Comparison of ENCODE assay signal across 8 mouse cellular contexts in genomic region chr9:63757462-63757772, GRCm38 (mm10). TPM values are rescaled to one million over a fixed set of nuclear protein-coding genes. Genes with fewer than 3 reads are reported as not detected.
DNase-seq lines count a peak whose midpoint lies in the region; ATAC-seq and TF ChIP-seq lines count a peak whose summit lies in the region.

No protein-coding gene starts in this region.

- DNase-seq in lung, postnatal 0 days (ENCODE audit: low spot score), result peak; percentile 62
- DNase-seq in lung, postnatal 10 days, result no peak
- no peak for DNase-seq in limb, embryonic 11.5 days (ENCODE audit: low spot score)
- DNase-seq in left cerebral cortex, adult 9 months (ENCODE audit: low spot score in 2 of 2), result no peak
- no peak for DNase-seq in adipocyte (ENCODE audit: low spot score)
- no peak for DNase-seq in frontal cortex, postnatal 14 days (ENCODE audit: low spot score in 2 of 2)

- 3% methylated on average over 26 of the region's 26 CpGs for WGBS in lung, postnatal 0 days
- WGBS in embryonic facial prominence, embryonic 15.5 days, result under 1% methylated on average over 26 of the region's 26 CpGs
- 0% methylated on average over 26 of the region's 26 CpGs for WGBS in limb, embryonic 11.5 days
- under 1% methylated on average over 26 of the region's 26 CpGs for WGBS in small intestine, adult 2 months

- no peak for TF ChIP-seq CTCF in lung, postnatal 0 days (IDR thresholded peaks at IDR 0.05)
- TF ChIP-seq CTCF in small intestine, adult 2 months (IDR thresholded peaks at IDR 0.05; ENCODE audit: extremely low read depth, insufficient read length, insufficient replicate concordance, low read depth, low read length), result no peak

- H3K9ac ChIP-seq in lung, postnatal 0 days (replicated peaks; ENCODE audit: low read depth), result peak overlapping the region; percentile 84
- H3K9ac ChIP-seq in embryonic facial prominence, embryonic 15.5 days, result peak overlapping the region; percentile 77
- peak overlapping the region; percentile 95 for H3K9ac ChIP-seq in limb, embryonic 11.5 days (ENCODE audit: low read length)

- no peak for ATAC-seq in lung, postnatal 0 days
- no peak for ATAC-seq in embryonic facial prominence, embryonic 15.5 days (ENCODE audit: insufficient number of reproducible peaks, low FRiP score, low TSS enrichment, low read depth)
- ATAC-seq in limb, embryonic 11.5 days (ENCODE audit: insufficient number of reproducible peaks, low FRiP score, low TSS enrichment, low read depth), result no peak; the same call in 1 of the 2 replicates

- peak overlapping the region; percentile 86 for H3K4me3 ChIP-seq in lung, postnatal 0 days (ENCODE audit: low read depth, low read length)
- H3K4me3 ChIP-seq in embryonic facial prominence, embryonic 15.5 days (replicated peaks), result peak overlapping the region; percentile 90
- H3K4me3 ChIP-seq in limb, embryonic 11.5 days (ENCODE audit: low read depth, low read length), result peak overlapping the region; percentile 88
- H3K4me3 ChIP-seq in small intestine, adult 2 months (ENCODE audit: low read depth, low read length), result peak overlapping the region; percentile 95

- no peaks in the 10 kb centered on the region for H3K9me3 ChIP-seq in lung, postnatal 0 days (ENCODE audit: low read length)
- no peaks in the 10 kb centered on the region for H3K9me3 ChIP-seq in embryonic facial prominence, embryonic 15.5 days (replicated peaks)
- peaks cover 4% of the 10 kb centered on the region; the same call in 1 of the 2 replicates for H3K9me3 ChIP-seq in limb, embryonic 11.5 days (ENCODE audit: control insufficient read depth, low read length)

- no peaks in the 10 kb centered on the region for H3K27me3 ChIP-seq in lung, postnatal 0 days (replicated peaks; ENCODE audit: insufficient read depth, low read length)
- no peaks in the 10 kb centered on the region for H3K27me3 ChIP-seq in embryonic facial prominence, embryonic 15.5 days
- H3K27me3 ChIP-seq in limb, embryonic 11.5 days (ENCODE audit: control insufficient read depth, insufficient read depth, low read length), result no peaks in the 10 kb centered on the region
- no peaks in the 10 kb centered on the region for H3K27me3 ChIP-seq in small intestine, adult 2 months (ENCODE audit: control insufficient read depth, insufficient read depth, low read length)

- TF ChIP-seq EP300 in lung, postnatal 0 days (IDR thresholded peaks at IDR 0.05), result no peak

- no peak for TF ChIP-seq POLR2A in small intestine, adult 2 months (IDR thresholded peaks at IDR 0.05; ENCODE audit: low read depth, low read length)

- H3K4me1 ChIP-seq in lung, postnatal 0 days (ENCODE audit: insufficient read depth, low read depth, low read length), result peaks cover 4% of the 10 kb centered on the region
- H3K4me1 ChIP-seq in embryonic facial prominence, embryonic 15.5 days, result peaks cover 64% of the 10 kb centered on the region
- H3K4me1 ChIP-seq in limb, embryonic 11.5 days (ENCODE audit: control insufficient read depth, insufficient read depth, low read length), result peaks cover 35% of the 10 kb centered on the region
- peaks cover 33% of the 10 kb centered on the region for H3K4me1 ChIP-seq in small intestine, adult 2 months (ENCODE audit: control insufficient read depth, insufficient read depth, insufficient read length, low read length)

- no peaks in the 10 kb centered on the region for H3K36me3 ChIP-seq in lung, postnatal 0 days (ENCODE audit: insufficient read depth, low read length)
- H3K36me3 ChIP-seq in embryonic facial prominence, embryonic 15.5 days, result no peaks in the 10 kb centered on the region
- no peaks in the 10 kb centered on the region for H3K36me3 ChIP-seq in limb, embryonic 11.5 days (ENCODE audit: control insufficient read depth, insufficient read depth, low read length)
- H3K36me3 ChIP-seq in small intestine, adult 2 months (ENCODE audit: control insufficient read depth, insufficient read depth, low read length), result no peaks in the 10 kb centered on the region

- H3K4me2 ChIP-seq in lung, postnatal 0 days (replicated peaks; ENCODE audit: low read depth, low read length), result peak overlapping the region; percentile 97
- peak overlapping the region; percentile 83 for H3K4me2 ChIP-seq in embryonic facial prominence, embryonic 15.5 days (replicated peaks)
- peak overlapping the region; percentile 79 for H3K4me2 ChIP-seq in limb, embryonic 11.5 days (ENCODE audit: low read depth, severe bottlenecking)

- H3K27ac ChIP-seq in lung, postnatal 0 days (ENCODE audit: low read length), result peak overlapping the region; percentile 96
- H3K27ac ChIP-seq in embryonic facial prominence, embryonic 15.5 days (replicated peaks), result peak overlapping the region; percentile 98
- H3K27ac ChIP-seq in limb, embryonic 11.5 days (replicated peaks; ENCODE audit: low read depth, low read length), result peak overlapping the region; percentile 98
- H3K27ac ChIP-seq in small intestine, adult 2 months (ENCODE audit: insufficient read depth, low read depth, low read length), result peak overlapping the region; percentile 81

RNA-seq across cellular contexts. Expression of gene Smad3, which starts 0.4 kb away (rescaled TPM):
- 11.8 and 12.3 TPM in 2 replicates for polyA plus RNA-seq in lung, postnatal 0 days (2015; fragmentation: Nextera tagmentation; extraction: Ambion mirVana)
- 23.5 and 25.4 TPM in 2 replicates for polyA plus RNA-seq in embryonic facial prominence, embryonic 15.5 days (2015; fragmentation: Nextera tagmentation; extraction: Ambion mirVana)
- 21.0 and 24.0 TPM in 2 replicates for polyA plus RNA-seq in limb, embryonic 11.5 days (2014; fragmentation: Nextera tagmentation; extraction: Ambion mirVana)
- polyA plus RNA-seq in small intestine, adult 2 months (2012; rRNA removed), result 13.9 and 21.6 TPM in 2 replicates
